12 mouse cellular contexts compared by ENCODE assay signal in genomic region chr5:37822116-37822707, GRCm38 (mm10). TPM values are rescaled to one million over a fixed set of nuclear protein-coding genes. Genes with fewer than 3 reads are reported as not detected.
DNase-seq lines count a peak whose midpoint lies in the region; ATAC-seq and TF ChIP-seq lines count a peak whose summit lies in the region.
"Had no signal": no experiment of that assay in that cellular context is flagged by ENCODE, and none has a peak within 500 bp of the region (broad histone marks: within the 10 kb centered on the region; RNA-seq: fewer than 3 reads in every experiment).

No protein-coding gene starts in this region.

- 2% methylated on average over 11 of the region's 11 CpGs for WGBS in forebrain, embryonic 10.5 days
- 10% methylated on average over 11 of the region's 11 CpGs for WGBS in forebrain, embryonic 15.5 days
- 15% methylated on average over 11 of the region's 11 CpGs for WGBS in lung, embryonic 14.5 days
- 5% methylated on average over 11 of the region's 11 CpGs for WGBS in limb, embryonic 12.5 days

- peak; percentile 30 for DNase-seq in forebrain, embryonic 10.5 days (ENCODE audit: extremely low spot score, low spot score)
- no peak for DNase-seq in lung, embryonic 14.5 days
- no peak for DNase-seq in lung, postnatal 10 days
- DNase-seq in retina, embryonic 14.5 days (ENCODE audit: low spot score), result peak; percentile 41
- DNase-seq: adrenal gland, adult 8-10 months; kidney, postnatal 10 days had no signal

- peaks cover 8% of the 10 kb centered on the region for H3K36me3 ChIP-seq in forebrain, embryonic 10.5 days (replicated peaks)
- H3K36me3 ChIP-seq in forebrain, embryonic 15.5 days, result no peaks in the 10 kb centered on the region
- no peaks in the 10 kb centered on the region for H3K36me3 ChIP-seq in lung, embryonic 14.5 days (ENCODE audit: insufficient read depth)
- H3K36me3 ChIP-seq in limb, embryonic 12.5 days, result no peaks in the 10 kb centered on the region

- no peak overlapping the region for H3K4me2 ChIP-seq in forebrain, embryonic 15.5 days (replicated peaks)
- H3K4me2 ChIP-seq in lung, embryonic 14.5 days, result no peak overlapping the region
- H3K4me2 ChIP-seq in limb, embryonic 12.5 days, result peak overlapping the region; percentile 85

- H3K4me3 ChIP-seq in forebrain, embryonic 10.5 days, result peak overlapping the region; percentile 71
- no peak overlapping the region for H3K4me3 ChIP-seq in forebrain, embryonic 15.5 days
- H3K4me3 ChIP-seq in lung, embryonic 14.5 days (ENCODE audit: low read depth, low read length), result 0 out of 2 replicates have a peak overlapping the region, but pooled peaks have one; percentile 44
- H3K4me3 ChIP-seq in limb, embryonic 12.5 days (replicated peaks), result peak overlapping the region; percentile 62

- no peaks in the 10 kb centered on the region for H3K9me3 ChIP-seq in forebrain, embryonic 10.5 days
- no peaks in the 10 kb centered on the region for H3K9me3 ChIP-seq in forebrain, embryonic 15.5 days
- no peaks in the 10 kb centered on the region for H3K9me3 ChIP-seq in lung, embryonic 14.5 days (ENCODE audit: low read depth, low read length)
- H3K9me3 ChIP-seq in limb, embryonic 12.5 days, result no peaks in the 10 kb centered on the region

- no peak for ATAC-seq in forebrain, embryonic 15.5 days (replicated peaks)
- ATAC-seq in lung, embryonic 14.5 days (ENCODE audit: insufficient read depth), result no peak
- ATAC-seq in limb, embryonic 12.5 days (ENCODE audit: insufficient number of reproducible peaks, insufficient read depth, low FRiP score, low TSS enrichment, low read depth), result no peak
- ATAC-seq in megakaryocyte progenitor cell, adult 5-6 weeks (replicated peaks; ENCODE audit: poor library complexity), result no peak
- no peak for ATAC-seq in inflammation-experienced regulatory T-cells, adult 6 months

- H3K4me1 ChIP-seq in forebrain, embryonic 10.5 days, result peaks cover 83% of the 10 kb centered on the region
- peaks cover 41% of the 10 kb centered on the region for H3K4me1 ChIP-seq in forebrain, embryonic 15.5 days
- no peaks in the 10 kb centered on the region for H3K4me1 ChIP-seq in lung, embryonic 14.5 days (ENCODE audit: insufficient read depth)
- H3K4me1 ChIP-seq in limb, embryonic 12.5 days (replicated peaks), result peaks cover 73% of the 10 kb centered on the region

- peaks cover 100% of the 10 kb centered on the region for H3K27me3 ChIP-seq in forebrain, embryonic 10.5 days (ENCODE audit: poor library complexity, severe bottlenecking)
- peaks cover 92% of the 10 kb centered on the region for H3K27me3 ChIP-seq in forebrain, embryonic 15.5 days
- H3K27me3 ChIP-seq in lung, embryonic 14.5 days (ENCODE audit: insufficient read depth, low read length), result peaks cover 100% of the 10 kb centered on the region
- H3K27me3 ChIP-seq in limb, embryonic 12.5 days, result peaks cover 90% of the 10 kb centered on the region

- H3K9ac ChIP-seq in forebrain, embryonic 15.5 days (replicated peaks), result no peak overlapping the region
- no peak overlapping the region for H3K9ac ChIP-seq in lung, embryonic 14.5 days
- H3K9ac ChIP-seq in limb, embryonic 12.5 days (replicated peaks), result peak overlapping the region; percentile 86

- peak overlapping the region; percentile 88; the same call in 1 of the 2 replicates for H3K27ac ChIP-seq in forebrain, embryonic 10.5 days
- H3K27ac ChIP-seq in forebrain, embryonic 15.5 days (replicated peaks), result no peak overlapping the region
- no peak overlapping the region for H3K27ac ChIP-seq in lung, embryonic 14.5 days (ENCODE audit: low read depth)
- peak overlapping the region; percentile 81 for H3K27ac ChIP-seq in limb, embryonic 12.5 days
- H3K27ac ChIP-seq: macrophage had no signal

- no peak for TF ChIP-seq CTCF in lung, embryonic 14.5 days (IDR thresholded peaks at IDR 0.05; ENCODE audit: low read depth)

RNA-seq across cellular contexts. Expression of gene Msx1, which starts 2.2 kb away (rescaled TPM):
- polyA plus RNA-seq in forebrain, embryonic 10.5 days (2016; fragmentation: Nextera tagmentation; extraction: Ambion mirVana), result 176 and 192 TPM in 2 replicates
- 13.7 and 20.7 TPM in 2 replicates for polyA plus RNA-seq in forebrain, embryonic 15.5 days (2015; fragmentation: Nextera tagmentation; extraction: Ambion mirVana)
- polyA plus RNA-seq in lung, embryonic 14.5 days (2014; fragmentation: Nextera tagmentation; extraction: Ambion mirVana), result 2.9 and 3.1 TPM in 2 replicates
- polyA plus RNA-seq in limb, embryonic 12.5 days (2016; fragmentation: Nextera tagmentation; extraction: Ambion mirVana), result 462 and 487 TPM in 2 replicates
- total RNA-seq in megakaryocyte progenitor cell, adult 5-6 weeks (2015), result 0.07 TPM in 1 of 2 replicates, not detected in the other
- total RNA-seq in megakaryocyte progenitor cell, adult 5-6 weeks (2017), result not detected in 2 replicates
- not detected for polyA plus RNA-seq in inflammation-experienced regulatory T-cells, adult 6 months (2017; shearing (Covaris generic))
- total RNA-seq: MEL had no signal
- polyA plus RNA-seq: macrophage had no signal

Comparison
In these comparisons a context has a peak if more than half of its experiments do, and no peak if none do; other contexts are left out.
1. H3K27ac ChIP-seq: peak in forebrain, embryonic 10.5 days (single experiment) and limb, embryonic 12.5 days (single experiment); none in forebrain, embryonic 15.5 days (single experiment) and lung, embryonic 14.5 days (single experiment).
2. DNase-seq: peak in forebrain, embryonic 10.5 days (single experiment) and retina, embryonic 14.5 days (single experiment); none in lung, embryonic 14.5 days (single experiment) and lung, postnatal 10 days (single experiment).